Comparison of ENCODE assay signal across 10 mouse cellular contexts in genomic region chrX:155624895-155625294, GRCm38 (mm10). TPM values are rescaled to one million over a fixed set of nuclear protein-coding genes. Genes with fewer than 3 reads are reported as not detected.
A peak's percentile ranks its signal among the peaks of the same experiment; 100 is the strongest.
DNase-seq lines count a peak whose midpoint lies in the region; ATAC-seq lines count a peak whose summit lies in the region.
"Had no signal": no experiment of that assay in that cellular context is flagged by ENCODE, and none has a peak within 500 bp of the region (broad histone marks: within the 10 kb centered on the region; RNA-seq: fewer than 3 reads in every experiment).

No protein-coding gene starts in this region.

- H3K4me2 ChIP-seq in intestine, embryonic 16.5 days (ENCODE audit: low read depth, low read length) = peak overlapping the region; percentile 84
- H3K4me2 ChIP-seq in stomach, embryonic 14.5 days (replicated peaks; ENCODE audit: low read depth, low read length) = peak overlapping the region; percentile 71

- H3K27me3 ChIP-seq in heart, embryonic 10.5 days (ENCODE audit: insufficient read depth, poor library complexity, severe bottlenecking) = peaks cover 57% of the 10 kb centered on the region
- peaks cover 52% of the 10 kb centered on the region for H3K27me3 ChIP-seq in megakaryocyte, embryonic 14.5 days (replicated peaks)
- H3K27me3 ChIP-seq in intestine, embryonic 16.5 days (replicated peaks; ENCODE audit: control insufficient read depth, insufficient read depth, low read length) = peaks cover 22% of the 10 kb centered on the region
- H3K27me3 ChIP-seq in stomach, embryonic 14.5 days (ENCODE audit: control insufficient read depth, insufficient read depth, low read length) = no peaks in the 10 kb centered on the region

- no peaks in the 10 kb centered on the region for H3K9me3 ChIP-seq in heart, embryonic 10.5 days
- peaks cover 15% of the 10 kb centered on the region for H3K9me3 ChIP-seq in megakaryocyte, embryonic 14.5 days
- no peaks in the 10 kb centered on the region for H3K9me3 ChIP-seq in intestine, embryonic 16.5 days (ENCODE audit: control insufficient read depth, low read length)
- H3K9me3 ChIP-seq in stomach, embryonic 14.5 days (ENCODE audit: control insufficient read depth, low read depth, low read length) = no peaks in the 10 kb centered on the region

- intact Hi-C loops in heart, postnatal 10 days (cut with DNase I) = no loop called here

- no peaks in the 10 kb centered on the region for H3K4me1 ChIP-seq in heart, embryonic 10.5 days
- peaks cover 6% of the 10 kb centered on the region; the same call in 1 of the 2 replicates for H3K4me1 ChIP-seq in megakaryocyte, embryonic 14.5 days
- H3K4me1 ChIP-seq in intestine, embryonic 16.5 days (ENCODE audit: control insufficient read depth, insufficient read depth, low read length) = no peaks in the 10 kb centered on the region
- H3K4me1 ChIP-seq in stomach, embryonic 14.5 days (ENCODE audit: control insufficient read depth, insufficient read depth, low read length) = no peaks in the 10 kb centered on the region

- no peak overlapping the region for H3K27ac ChIP-seq in heart, embryonic 10.5 days
- no peak overlapping the region for H3K27ac ChIP-seq in intestine, embryonic 16.5 days (ENCODE audit: low read length)
- H3K27ac ChIP-seq in stomach, embryonic 14.5 days (ENCODE audit: low read length) = no peak overlapping the region

- peak overlapping the region; percentile 63 for H3K4me3 ChIP-seq in heart, embryonic 10.5 days
- H3K4me3 ChIP-seq in megakaryocyte, embryonic 14.5 days (replicated peaks) = peak overlapping the region; percentile 5
- H3K4me3 ChIP-seq in intestine, embryonic 16.5 days (ENCODE audit: low read length) = peak overlapping the region; percentile 22
- H3K4me3 ChIP-seq in stomach, embryonic 14.5 days (ENCODE audit: low read depth, low read length) = peak overlapping the region; percentile 45

- WGBS in heart, embryonic 10.5 days = 12% methylated on average over 15 of the region's 15 CpGs
- WGBS in intestine, embryonic 16.5 days = 23% methylated on average over 14 of the region's 15 CpGs
- 23% methylated on average over 15 of the region's 15 CpGs for WGBS in stomach, embryonic 14.5 days

- no peak for ATAC-seq in megakaryocyte, adult 5-6 weeks (ENCODE audit: poor library complexity, severe bottlenecking)
- no peak for ATAC-seq in intestine, embryonic 16.5 days
- ATAC-seq in stomach, embryonic 14.5 days (ENCODE audit: insufficient number of reproducible peaks, insufficient read depth, low FRiP score, low read depth) = no peak

- H3K36me3 ChIP-seq in heart, embryonic 10.5 days = no peaks in the 10 kb centered on the region
- no peaks in the 10 kb centered on the region for H3K36me3 ChIP-seq in megakaryocyte, embryonic 14.5 days (replicated peaks; ENCODE audit: low read length)
- H3K36me3 ChIP-seq in intestine, embryonic 16.5 days (ENCODE audit: control insufficient read depth, insufficient read depth, low read length) = no peaks in the 10 kb centered on the region
- no peaks in the 10 kb centered on the region for H3K36me3 ChIP-seq in stomach, embryonic 14.5 days (ENCODE audit: control insufficient read depth, insufficient read depth, low read length)

- DNase-seq in heart, embryonic 10.5 days (ENCODE audit: low spot score) = no peak
- no peak for DNase-seq in heart, postnatal 10 days
- no peak for DNase-seq in cerebellum, adult 11-12 months
- no peak for DNase-seq in T-cell, adult 2 months (ENCODE audit: low spot score)

- no peak overlapping the region for H3K9ac ChIP-seq in intestine, embryonic 16.5 days (ENCODE audit: low read depth, low read length)
- no peak overlapping the region for H3K9ac ChIP-seq in stomach, embryonic 14.5 days (replicated peaks; ENCODE audit: low read depth, low read length)

RNA-seq across cellular contexts. Expression of gene Gm15155, which starts 0.4 kb away (rescaled TPM):
- not detected in 2 replicates for polyA plus RNA-seq in heart, embryonic 10.5 days (2016; fragmentation: Nextera tagmentation; extraction: Ambion mirVana)
- not detected for total RNA-seq in heart, postnatal 10 days (2021)
- polyA plus RNA-seq in megakaryocyte, embryonic 14.5 days (2012; ENCODE audit: insufficient read depth, low replicate concordance) = not detected in 2 replicates
- not detected in 2 replicates for total RNA-seq in megakaryocyte, adult 5-6 weeks (2015)
- total RNA-seq in megakaryocyte, adult 5-6 weeks (2017) = not detected in 2 replicates
- not detected in 2 replicates for polyA plus RNA-seq in intestine, embryonic 16.5 days (2015; fragmentation: Nextera tagmentation; extraction: Ambion mirVana)
- 0.33 and 0.76 TPM in 2 replicates for polyA plus RNA-seq in stomach, embryonic 14.5 days (2014; fragmentation: Nextera tagmentation; extraction: Ambion mirVana)
- total RNA-seq: layer of hippocampus, postnatal 14 days; neutrophil, adult 5-6 weeks had no signal

RNA-seq across cellular contexts. Expression of gene Ptchd1, which starts 1.3 kb away (rescaled TPM):
- 0.12 and 0.34 TPM in 2 replicates for polyA plus RNA-seq in heart, embryonic 10.5 days (2016; fragmentation: Nextera tagmentation; extraction: Ambion mirVana)
- under 1 TPM; 0.15 to 0.38 TPM for total RNA-seq in heart, postnatal 10 days (2021)
- not detected in 2 replicates for polyA plus RNA-seq in megakaryocyte, embryonic 14.5 days (2012; ENCODE audit: insufficient read depth, low replicate concordance)
- total RNA-seq in megakaryocyte, adult 5-6 weeks (2015) = 0.93 and 1.2 TPM in 2 replicates
- 0.16 and 0.73 TPM in 2 replicates for total RNA-seq in megakaryocyte, adult 5-6 weeks (2017)
- 0.31 and 0.42 TPM in 2 replicates for polyA plus RNA-seq in intestine, embryonic 16.5 days (2015; fragmentation: Nextera tagmentation; extraction: Ambion mirVana)
- polyA plus RNA-seq in stomach, embryonic 14.5 days (2014; fragmentation: Nextera tagmentation; extraction: Ambion mirVana) = 5.5 and 6.7 TPM in 2 replicates

Comparison
In these comparisons a context has a peak if more than half of its experiments do, and no peak if none do; other contexts are left out.
1. H3K4me3 ChIP-seq: peak in every context shown above with its lines; median percentile 63 in heart, embryonic 10.5 days; 45 in stomach, embryonic 14.5 days; 22 in intestine, embryonic 16.5 days; 5 in megakaryocyte, embryonic 14.5 days.